Mouse (Mus musculus) granulocyte monocyte progenitor cell, adult 5-6 weeks (primary cell): ENCODE data around the gene 6430550D23Rik. TPM values are rescaled to one million over a fixed set of nuclear protein-coding genes. Genes with fewer than 3 reads are reported as not detected.

ENCODE experiments used
- total RNA-seq, 2 experiments: library from RNA; stranded (forward) in 1 of 2; stranded (reverse) in 1 of 2; fragments of 200-712, 200-1000 nt in 1 of 2; fragments of >200 nt in 1 of 2; fragmentation: Nextera tagmentation in 1 of 2; gene quantifications; 2 replicates each; pipeline ENCODE4 v1.2.3; 2014 to 2017

Gene 6430550D23Rik
- total RNA-seq, 2 experiments from 2014 or later = not detected

Other genes starting within 250 kb of the 6430550D23Rik start
- not detected in 2 replicates for gene Mmp24, start 232.6 kb downstream of the 6430550D23Rik start, total RNA-seq (2014; fragmentation: Nextera tagmentation)
- not detected in 2 replicates for gene Mmp24, start 232.6 kb downstream of the 6430550D23Rik start, total RNA-seq (2017)
- gene BC029722, start 188.6 kb downstream of the 6430550D23Rik start, total RNA-seq (2014; fragmentation: Nextera tagmentation) = 16.6 and 25.7 TPM in 2 replicates
- gene BC029722, start 188.6 kb downstream of the 6430550D23Rik start, total RNA-seq (2017) = 10.1 and 11.5 TPM in 2 replicates
- gene Eif6, start 181.1 kb downstream of the 6430550D23Rik start, total RNA-seq (2014; fragmentation: Nextera tagmentation) = 181 and 258 TPM in 2 replicates
- 64.0 and 142 TPM in 2 replicates for gene Eif6, start 181.1 kb downstream of the 6430550D23Rik start, total RNA-seq (2017)
- not detected in 2 replicates for gene Fam83c, start 173.1 kb downstream of the 6430550D23Rik start, total RNA-seq (2014; fragmentation: Nextera tagmentation)
- gene Fam83c, start 173.1 kb downstream of the 6430550D23Rik start, total RNA-seq (2017) = not detected in 2 replicates
- 37.9 and 39.5 TPM in 2 replicates for gene Uqcc1, start 77.7 kb downstream of the 6430550D23Rik start, total RNA-seq (2014; fragmentation: Nextera tagmentation)
- gene Uqcc1, start 77.7 kb downstream of the 6430550D23Rik start, total RNA-seq (2017) = 66.6 and 71.5 TPM in 2 replicates
- not detected in 2 replicates for gene Gm15557, start 67.2 kb downstream of the 6430550D23Rik start, total RNA-seq (2014; fragmentation: Nextera tagmentation)
- gene Gm15557, start 67.2 kb downstream of the 6430550D23Rik start, total RNA-seq (2017) = not detected in 2 replicates
- not detected in 2 replicates for gene Gdf5, start 62.6 kb downstream of the 6430550D23Rik start, total RNA-seq (2014; fragmentation: Nextera tagmentation)
- not detected in 2 replicates for gene Gdf5, start 62.6 kb downstream of the 6430550D23Rik start, total RNA-seq (2017)
- gene Cep250, start 51.5 kb downstream of the 6430550D23Rik start, total RNA-seq (2014; fragmentation: Nextera tagmentation) = 33.3 and 44.4 TPM in 2 replicates
- gene Cep250, start 51.5 kb downstream of the 6430550D23Rik start, total RNA-seq (2017) = 39.0 and 41.6 TPM in 2 replicates
- 184 and 197 TPM in 2 replicates for gene Ergic3, start 68 bp upstream of the 6430550D23Rik start, total RNA-seq (2014; fragmentation: Nextera tagmentation)
- gene Ergic3, start 68 bp upstream of the 6430550D23Rik start, total RNA-seq (2017) = 78.5 and 96.2 TPM in 2 replicates
- not detected in 2 replicates for gene Fer1l4, start 45.0 kb upstream of the 6430550D23Rik start, total RNA-seq (2014; fragmentation: Nextera tagmentation)
- not detected in 2 replicates for gene Fer1l4, start 45.0 kb upstream of the 6430550D23Rik start, total RNA-seq (2017)
- 0.49 and 8.3 TPM in 2 replicates for gene Spag4, start 57.2 kb upstream of the 6430550D23Rik start, total RNA-seq (2014; fragmentation: Nextera tagmentation)
- gene Spag4, start 57.2 kb upstream of the 6430550D23Rik start, total RNA-seq (2017) = 1.5 and 4.8 TPM in 2 replicates
- gene Cpne1, start 104.0 kb upstream of the 6430550D23Rik start, total RNA-seq (2014; fragmentation: Nextera tagmentation) = 34.2 and 51.5 TPM in 2 replicates
- gene Cpne1, start 104.0 kb upstream of the 6430550D23Rik start, total RNA-seq (2017) = 14.7 and 16.5 TPM in 2 replicates
- 28.6 and 49.6 TPM in 2 replicates for gene Rbm12, start 104.0 kb upstream of the 6430550D23Rik start, total RNA-seq (2014; fragmentation: Nextera tagmentation)
- gene Rbm12, start 104.0 kb upstream of the 6430550D23Rik start, total RNA-seq (2017) = 40.2 and 53.5 TPM in 2 replicates
- gene Gm28036, start 119.1 kb upstream of the 6430550D23Rik start, total RNA-seq (2014; fragmentation: Nextera tagmentation) = 11.6 and 29.4 TPM in 2 replicates
- gene Gm28036, start 119.1 kb upstream of the 6430550D23Rik start, total RNA-seq (2017) = 27.0 and 32.3 TPM in 2 replicates
- gene Romo1, start 136.1 kb upstream of the 6430550D23Rik start, total RNA-seq (2014; fragmentation: Nextera tagmentation) = 174 and 217 TPM in 2 replicates
- gene Romo1, start 136.1 kb upstream of the 6430550D23Rik start, total RNA-seq (2017) = 28.9 and 38.1 TPM in 2 replicates
- gene Nfs1, start 136.2 kb upstream of the 6430550D23Rik start, total RNA-seq (2014; fragmentation: Nextera tagmentation) = 57.3 and 66.6 TPM in 2 replicates
- 38.8 and 41.6 TPM in 2 replicates for gene Nfs1, start 136.2 kb upstream of the 6430550D23Rik start, total RNA-seq (2017)
- 317 and 379 TPM in 2 replicates for gene Rbm39, start 172.3 kb upstream of the 6430550D23Rik start, total RNA-seq (2014; fragmentation: Nextera tagmentation)
- 566 and 641 TPM in 2 replicates for gene Rbm39, start 172.3 kb upstream of the 6430550D23Rik start, total RNA-seq (2017)
- 17.1 and 33.3 TPM in 2 replicates for gene Phf20, start 188.5 kb upstream of the 6430550D23Rik start, total RNA-seq (2014; fragmentation: Nextera tagmentation)
- gene Phf20, start 188.5 kb upstream of the 6430550D23Rik start, total RNA-seq (2017) = 32.1 and 53.4 TPM in 2 replicates